Mouse (Mus musculus): ENCODE results near the gene Clec16a. TPM values are rescaled to one million over a fixed set of nuclear protein-coding genes. Genes with fewer than 3 reads are reported as not detected.

Gene Clec16a
- polyA plus RNA-seq, 2 experiments, result 2.7 to 10.0 TPM

DNA sequence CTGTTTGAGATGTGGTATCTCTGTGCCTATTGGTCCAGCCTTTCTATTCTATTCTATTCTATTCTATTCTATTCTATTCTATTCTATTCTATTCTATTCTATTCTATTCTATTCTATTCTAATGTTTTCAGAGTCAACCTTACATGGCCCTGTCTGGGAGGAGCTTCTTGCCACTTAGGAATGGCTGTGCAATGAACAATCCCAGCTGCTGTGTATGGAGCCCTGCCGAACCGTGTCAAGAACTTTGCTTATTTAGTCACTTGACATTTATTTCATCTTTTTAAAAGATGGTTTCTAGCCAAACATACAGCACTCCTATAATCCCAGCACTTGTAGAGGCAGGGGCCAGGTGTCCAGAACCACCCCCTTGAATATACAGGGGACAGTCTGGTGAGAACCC is 219.2 kb downstream of the Clec16a start:
- Histone ChIP-seq H3K4me2 (ENCODE audit: low read depth) (no peak overlapping the region), H3K9ac (replicated peaks) (no peak overlapping the region), H3K27me3 (ENCODE audit: control insufficient read depth, insufficient read depth, low read length) (no peaks in the 10 kb centered on the region), H3K9me3 (ENCODE audit: control insufficient read depth, low read length) (no peaks in the 10 kb centered on the region), H3K27ac (no peak overlapping the region), H3K4me1 (replicated peaks; ENCODE audit: control insufficient read depth in 2 of 2, insufficient read depth in 2 of 2, low read length in 1 of 2) (peaks cover 0 to 3% of the 10 kb centered on the region in 2 experiments; a peak in 2 of 4 replicates), H3K36me3 (replicated peaks; ENCODE audit: control insufficient read depth, insufficient read depth, low read depth) (no peaks in the 10 kb centered on the region), H3K4me3 (ENCODE audit: insufficient read depth in 1 of 2, low read depth in 2 of 2, low read length in 2 of 2) (no peak overlapping the region)
- ATAC-seq (ENCODE audit: insufficient read depth) (no peak), DNase-seq (ENCODE audit: low read depth in 3 of 3, low spot score in 3 of 3) (no peak)
- TF ChIP-seq EP300 (IDR thresholded peaks at IDR 0.05; ENCODE audit: low read depth), result no peak
- WGBS (ENCODE audit: insufficient replicate concordance), result 25% methylated on average over 2 of the region's 2 CpGs

DNA sequence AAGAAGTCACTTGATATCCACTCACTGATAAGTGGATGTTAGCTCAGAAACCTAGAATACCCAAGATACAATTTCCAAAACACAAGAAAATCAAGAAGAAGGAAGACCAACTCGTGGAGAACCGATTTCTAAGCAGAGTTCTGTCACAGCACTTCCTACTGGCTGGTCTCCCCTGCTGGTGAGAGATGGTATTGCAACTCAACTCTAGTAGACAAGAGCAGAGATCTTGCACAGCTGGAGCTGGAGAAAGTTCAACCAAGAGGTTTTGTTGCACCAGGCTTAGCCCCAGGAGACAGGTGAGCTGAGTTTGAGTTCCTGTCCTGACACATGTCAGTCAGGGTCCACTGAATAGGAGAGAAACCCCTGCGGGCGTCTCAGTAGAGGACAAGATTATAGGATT is 222.0 kb downstream of the Clec16a start:
- H3K4me2 ChIP-seq (ENCODE audit: low read depth), result no peak overlapping the region

DNA sequence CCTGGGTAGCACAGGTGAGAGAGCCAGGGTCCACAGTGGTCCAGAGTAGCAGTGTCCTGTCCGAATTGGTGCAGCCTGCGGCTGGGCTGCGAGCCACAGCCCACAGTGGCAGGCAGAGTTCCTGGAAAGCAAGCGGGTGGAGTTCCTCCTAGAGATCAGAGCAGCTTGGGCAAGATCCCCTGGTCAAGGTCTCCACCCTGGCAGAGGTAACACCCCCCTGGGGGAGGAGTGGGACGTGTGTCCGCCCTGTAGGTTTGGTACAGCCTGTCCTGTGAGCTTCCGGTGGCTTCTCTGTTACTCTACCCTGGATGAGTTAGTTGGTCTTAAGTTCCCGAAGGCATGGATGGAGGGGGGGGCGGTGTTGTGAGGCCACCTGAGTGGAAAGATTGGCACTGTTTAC is 223.7 kb downstream of the Clec16a start:
- no peak for ATAC-seq (ENCODE audit: insufficient read depth)
- Histone ChIP-seq H3K4me2 (ENCODE audit: low read depth) (no peak overlapping the region), H3K9ac (replicated peaks) (no peak overlapping the region), H3K36me3 (replicated peaks; ENCODE audit: control insufficient read depth, insufficient read depth, low read depth) (no peaks in the 10 kb centered on the region), H3K9me3 (ENCODE audit: control insufficient read depth, low read length) (no peaks in the 10 kb centered on the region), H3K27ac (no peak overlapping the region), H3K4me3 (ENCODE audit: insufficient read depth in 1 of 2, low read depth in 2 of 2, low read length in 2 of 2) (no peak overlapping the region), H3K4me1 (replicated peaks; ENCODE audit: control insufficient read depth in 2 of 2, insufficient read depth in 2 of 2, low read length in 1 of 2) (peaks cover 0 to 11% of the 10 kb centered on the region in 2 experiments; a peak in 2 of 4 replicates), H3K27me3 (ENCODE audit: control insufficient read depth, insufficient read depth, low read length) (no peaks in the 10 kb centered on the region)
- no peak for DNase-seq (ENCODE audit: low read depth in 3 of 3, low spot score in 3 of 3)
- WGBS (ENCODE audit: insufficient replicate concordance), result 14% methylated on average over 9 of the region's 9 CpGs
- TF ChIP-seq EP300 (IDR thresholded peaks at IDR 0.05; ENCODE audit: low read depth) (no peak), CTCF (IDR thresholded peaks at IDR 0.05; ENCODE audit: low read depth) (no peak)

More for the DNA sequence above, 222.0 kb downstream of the Clec16a start:
- Histone ChIP-seq H3K27me3 (ENCODE audit: control insufficient read depth, insufficient read depth, low read length) (no peaks in the 10 kb centered on the region), H3K4me3 (ENCODE audit: insufficient read depth in 1 of 2, low read depth in 2 of 2, low read length in 2 of 2) (no peak overlapping the region), H3K36me3 (replicated peaks; ENCODE audit: control insufficient read depth, insufficient read depth, low read depth) (no peaks in the 10 kb centered on the region), H3K9me3 (ENCODE audit: control insufficient read depth, low read length) (no peaks in the 10 kb centered on the region), H3K9ac (replicated peaks) (no peak overlapping the region), H3K27ac (no peak overlapping the region), H3K4me1 (replicated peaks; ENCODE audit: control insufficient read depth in 2 of 2, insufficient read depth in 2 of 2, low read length in 1 of 2) (peaks cover 0 to 8% of the 10 kb centered on the region in 2 experiments; a peak in 2 of 4 replicates)
- 23% methylated on average over 4 of the region's 4 CpGs for WGBS (ENCODE audit: insufficient replicate concordance)
- TF ChIP-seq EP300 (IDR thresholded peaks at IDR 0.05; ENCODE audit: low read depth), result no peak
- TF ChIP-seq CTCF (IDR thresholded peaks at IDR 0.05; ENCODE audit: low read depth), result peak; percentile 89
- ATAC-seq (ENCODE audit: insufficient read depth) (no peak), DNase-seq (ENCODE audit: low read depth in 3 of 3, low spot score in 3 of 3) (peak; percentile 46 to 52 (median 49))

GRCm38 (mm10) chr16:10769661-10770060 is 224.5 kb downstream of the Clec16a start:
- H3K4me2 ChIP-seq (ENCODE audit: low read depth), result no peak overlapping the region
- no peak for ATAC-seq (ENCODE audit: insufficient read depth)

DNA sequence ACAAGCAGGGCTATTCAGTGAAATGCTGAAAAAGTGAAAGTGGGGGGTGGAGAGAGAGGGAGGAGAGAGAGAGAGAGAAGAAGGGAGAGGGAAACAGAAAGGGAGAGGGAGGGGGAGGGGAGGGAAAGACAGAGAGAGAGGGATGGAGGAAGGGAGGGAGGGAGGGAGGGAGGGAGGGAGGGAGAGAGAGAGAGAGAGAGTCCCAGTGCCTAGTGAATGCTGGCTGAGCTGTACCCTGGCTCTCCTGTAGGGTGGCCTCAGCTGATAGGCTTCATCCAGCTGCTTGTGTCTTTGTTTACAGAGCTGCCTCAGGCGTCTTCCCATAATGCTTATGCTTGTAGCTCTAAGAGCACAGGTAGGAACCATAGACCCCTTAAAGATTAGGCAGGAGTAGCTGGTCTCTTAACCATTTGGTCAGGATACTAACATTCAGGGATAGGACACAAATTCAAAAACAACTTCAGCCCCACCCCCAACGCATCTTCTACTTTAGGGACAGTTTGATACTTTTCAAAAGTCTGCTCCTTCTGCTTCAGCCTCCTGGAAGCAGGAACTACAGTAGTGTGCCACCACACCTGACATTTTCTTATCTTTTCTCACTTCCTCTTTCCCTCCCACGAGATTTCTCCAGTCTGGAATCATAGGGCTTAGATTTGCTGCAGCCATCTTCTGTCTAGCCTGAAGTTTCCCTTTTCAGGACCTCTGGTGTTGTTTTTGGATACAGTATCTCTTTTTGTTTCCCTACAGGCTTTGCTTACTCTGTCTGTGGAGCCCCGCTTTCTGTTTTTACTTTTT is 225.6 kb downstream of the Clec16a start:
- Histone ChIP-seq H3K9me3 (ENCODE audit: control insufficient read depth, low read length) (no peaks in the 10 kb centered on the region), H3K4me3 (ENCODE audit: insufficient read depth in 1 of 2, low read depth in 2 of 2, low read length in 2 of 2) (no peak overlapping the region), H3K9ac (replicated peaks) (no peak overlapping the region), H3K36me3 (replicated peaks; ENCODE audit: control insufficient read depth, insufficient read depth, low read depth) (no peaks in the 10 kb centered on the region), H3K27ac (no peak overlapping the region), H3K4me1 (replicated peaks; ENCODE audit: control insufficient read depth in 2 of 2, insufficient read depth in 2 of 2, low read length in 1 of 2) (peaks cover 0 to 14% of the 10 kb centered on the region in 2 experiments; a peak in 2 of 4 replicates), H3K4me2 (ENCODE audit: low read depth) (no peak overlapping the region), H3K27me3 (ENCODE audit: control insufficient read depth, insufficient read depth, low read length) (no peaks in the 10 kb centered on the region)
- no peak for DNase-seq (ENCODE audit: low read depth in 3 of 3, low spot score in 3 of 3)
- WGBS (ENCODE audit: insufficient replicate concordance), result 32% methylated on average over 4 of the region's 4 CpGs
- TF ChIP-seq EP300 (IDR thresholded peaks at IDR 0.05; ENCODE audit: low read depth) (no peak), CTCF (IDR thresholded peaks at IDR 0.05; ENCODE audit: low read depth) (no peak)
- ATAC-seq (ENCODE audit: insufficient read depth), result no peak

More at GRCm38 (mm10) chr16:10769661-10770060, 224.5 kb downstream of the Clec16a start:
- no peaks in the 10 kb centered on the region for H3K27me3 ChIP-seq (ENCODE audit: control insufficient read depth, insufficient read depth, low read length)
- H3K9ac ChIP-seq (replicated peaks), result no peak overlapping the region
- no peak overlapping the region for H3K27ac ChIP-seq
- no peaks in the 10 kb centered on the region for H3K36me3 ChIP-seq (replicated peaks; ENCODE audit: control insufficient read depth, insufficient read depth, low read depth)
- 25% methylated on average over 2 of the region's 2 CpGs for WGBS (ENCODE audit: insufficient replicate concordance)
- no peak for DNase-seq (ENCODE audit: low read depth in 3 of 3, low spot score in 3 of 3)
- no peak for TF ChIP-seq CTCF (IDR thresholded peaks at IDR 0.05; ENCODE audit: low read depth)
- no peak for TF ChIP-seq EP300 (IDR thresholded peaks at IDR 0.05; ENCODE audit: low read depth)
- H3K4me1 ChIP-seq (replicated peaks; ENCODE audit: control insufficient read depth in 2 of 2, insufficient read depth in 2 of 2, low read length in 1 of 2), result peaks cover 0 to 13% of the 10 kb centered on the region in 2 experiments; a peak in 2 of 4 replicates
- no peak overlapping the region for H3K4me3 ChIP-seq (ENCODE audit: insufficient read depth in 1 of 2, low read depth in 2 of 2, low read length in 2 of 2)
- H3K9me3 ChIP-seq (ENCODE audit: control insufficient read depth, low read length), result no peaks in the 10 kb centered on the region

Data from liver, embryonic 14.5 days (tissue).